Mouse (Mus musculus): ENCODE results near the gene Usf1. TPM values are rescaled to one million over a fixed set of nuclear protein-coding genes. Genes with fewer than 3 reads are reported as not detected.

Gene Usf1
- 106 TPM for polyA plus RNA-seq (2021)

- no peak for TF ChIP-seq CTCF (IDR thresholded peaks at IDR 0.05)
- DNase-seq (ENCODE audit: low read depth, low spot score) (peak; percentile 77), ATAC-seq (peak; percentile 79)
- ChIA-PET POLR2A (interaction anchor here (0.7 kb wide), 1 partner anchor 34 kb away, joined by 10 read pairs; no protein-coding TSS in a partner anchor), CTCF (interaction anchor here (1.0 to 1.4 kb wide), 3 partner anchors 31 to 116 kb away, joined by 3 to 4 read pairs (median 3); no protein-coding TSS in a partner anchor)
- H3K27me3 ChIP-seq: peaks cover 5% of the 10 kb centered on the region
- in situ Hi-C loops (cut with MboI; ENCODE audit: low pct_unique_long_range_greater_than_20kb): no loop called here
These were observed at the start of gene Usf1 for GRCm38 (mm10) chr1:171410947-171411484. Gene Usf1, plus strand, starts transcription at chr1:171411313.

- TF ChIP-seq CTCF (IDR thresholded peaks at IDR 0.05): no peak
- H3K27me3 ChIP-seq: no peaks in the 10 kb centered on the region
- POLR2A ChIA-PET: no interaction called here
- CTCF ChIA-PET: interaction anchor here (0.9 to 1.8 kb wide), 4 partner anchors 14 to 136 kb away, joined by 4 to 6 read pairs (median 4); no protein-coding TSS in a partner anchor
- in situ Hi-C loops (cut with MboI; ENCODE audit: low pct_unique_long_range_greater_than_20kb): no loop called here
- no peak for DNase-seq (ENCODE audit: low read depth, low spot score)
- no peak for ATAC-seq
These were observed 45.2 kb upstream of the Usf1 start for GRCm38 (mm10) chr1:171365934-171366333.

DNA sequence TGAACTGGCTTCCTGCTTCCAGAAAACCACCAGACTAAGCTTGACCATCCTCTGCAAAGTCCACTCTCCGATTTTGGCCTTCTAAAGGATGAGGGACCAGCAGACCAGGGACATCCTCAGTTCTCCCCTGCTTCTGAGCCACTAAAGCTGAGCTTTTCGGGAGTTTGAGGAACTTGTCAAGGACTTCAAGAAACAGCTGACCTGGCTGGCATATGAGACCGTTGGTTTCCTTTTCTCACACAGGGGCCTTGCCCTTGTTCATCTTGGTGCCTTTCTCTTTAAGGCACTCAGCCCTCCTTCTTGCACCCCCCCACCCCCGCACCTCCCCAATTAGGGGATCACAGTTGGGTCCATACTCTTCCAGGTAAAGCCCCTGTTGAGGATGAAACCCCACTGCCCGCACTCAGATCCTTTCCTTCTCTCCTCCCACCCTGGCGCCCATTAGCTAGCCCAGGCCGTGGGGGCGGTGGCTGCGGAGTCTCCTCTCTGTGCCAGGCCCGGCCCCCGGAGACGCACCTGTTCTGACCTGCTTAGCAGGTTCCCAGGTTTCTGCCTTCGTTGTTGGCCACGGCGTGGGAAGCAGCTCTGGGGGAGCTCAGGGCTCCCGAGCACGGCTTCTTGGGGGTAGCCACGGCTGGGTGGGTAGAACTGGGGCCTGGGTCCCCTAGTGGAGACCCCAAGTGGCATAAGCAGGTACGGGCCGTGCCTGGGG, 41.1 kb upstream of the Usf1 start, which contains the start of gene Nectin4:
Gene Nectin4, plus strand, starts transcription at position 255 of the 712 bp plus-strand sequence.
- in situ Hi-C loops (cut with MboI; ENCODE audit: low pct_unique_long_range_greater_than_20kb): no loop called here
- TF ChIP-seq CTCF (IDR thresholded peaks at IDR 0.05): no peak
- DNase-seq (ENCODE audit: low read depth, low spot score) (no peak), ATAC-seq (no peak)
- POLR2A ChIA-PET: no interaction called here
- H3K27me3 ChIP-seq: no peaks in the 10 kb centered on the region
- CTCF ChIA-PET: interaction anchor here (1.4 to 1.8 kb wide), 3 partner anchors 10 to 109 kb away, joined by 3 read pairs; no protein-coding TSS in a partner anchor

DNA sequence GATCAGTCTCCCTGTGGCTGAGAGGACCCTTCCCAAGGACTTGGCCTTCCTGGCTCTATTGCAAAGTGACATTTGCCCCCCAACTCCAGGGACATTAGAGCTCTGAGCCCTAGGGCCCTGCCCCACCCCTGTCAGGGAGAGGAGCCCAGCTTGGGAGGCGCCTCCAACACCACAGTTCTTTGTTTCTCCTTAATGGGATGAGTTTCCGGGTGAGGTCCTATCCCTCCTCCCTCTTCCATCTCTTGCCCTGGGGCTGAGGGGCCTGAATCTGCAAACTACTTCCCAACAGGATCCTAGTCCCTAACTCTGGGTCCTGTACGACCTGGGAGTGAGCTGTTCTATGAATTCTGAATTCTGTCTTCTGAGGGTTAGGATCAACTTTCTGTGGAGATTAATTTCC, 38.2 kb upstream of the Usf1 start:
- in situ Hi-C loops (cut with MboI; ENCODE audit: low pct_unique_long_range_greater_than_20kb): no loop called here
- ChIA-PET POLR2A (interaction anchor here (1.0 kb wide), 1 partner anchor 25 kb away, joined by 3 read pairs; no protein-coding TSS in a partner anchor), CTCF (interaction anchor here (0.5 to 0.6 kb wide), 2 partner anchors 106 to 107 kb away, joined by 3 to 4 read pairs; no protein-coding TSS in a partner anchor)
- no peak for ATAC-seq
- no peaks in the 10 kb centered on the region for H3K27me3 ChIP-seq
- TF ChIP-seq CTCF (IDR thresholded peaks at IDR 0.05): no peak
- no peak for DNase-seq (ENCODE audit: low read depth, low spot score)

DNA sequence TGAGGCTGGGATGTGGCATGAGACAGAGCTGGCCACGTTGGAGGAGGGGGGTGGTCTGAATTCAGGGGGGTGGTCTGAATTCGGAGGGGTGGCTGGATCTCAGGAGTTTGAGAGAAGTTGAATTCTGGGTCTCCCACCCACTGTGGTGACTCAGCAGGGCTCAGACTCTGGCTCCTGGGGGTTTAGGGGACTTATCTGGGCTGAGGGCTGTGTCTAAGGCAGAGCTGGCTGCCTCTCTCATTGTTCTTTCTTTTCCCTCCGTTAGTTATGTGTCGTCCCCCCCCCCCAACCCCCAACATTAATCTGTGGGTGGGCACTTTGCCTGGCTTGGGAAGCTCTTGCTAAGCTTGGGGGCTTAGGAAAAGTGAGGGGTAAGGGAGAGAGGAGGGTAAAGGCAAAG, 37.2 kb upstream of the Usf1 start:
- ATAC-seq: no peak
- CTCF ChIA-PET: no interaction called here
- in situ Hi-C loops (cut with MboI; ENCODE audit: low pct_unique_long_range_greater_than_20kb): no loop called here

GRCm38 (mm10) chr1:171375646-171376097, 35.4 kb upstream of the Usf1 start:
- CTCF ChIA-PET: interaction anchor here (0.9 kb wide), 1 partner anchor 35 kb away, joined by 3 read pairs; the partner anchor contains the start of gene Usf1
- in situ Hi-C loops (cut with MboI; ENCODE audit: low pct_unique_long_range_greater_than_20kb): no loop called here
- H3K27me3 ChIP-seq: peaks cover 4% of the 10 kb centered on the region
- TF ChIP-seq CTCF (IDR thresholded peaks at IDR 0.05): no peak
- ATAC-seq: peak; percentile 58
- POLR2A ChIA-PET: no interaction called here
- no peak for DNase-seq (ENCODE audit: low read depth, low spot score)

More for the DNA sequence above, 37.2 kb upstream of the Usf1 start:
- DNase-seq (ENCODE audit: low read depth, low spot score): no peak
- H3K27me3 ChIP-seq: no peaks in the 10 kb centered on the region
- POLR2A ChIA-PET: no interaction called here
- no peak for TF ChIP-seq CTCF (IDR thresholded peaks at IDR 0.05)

GRCm38 (mm10) chr1:171378298-171378697, 32.8 kb upstream of the Usf1 start:
- ChIA-PET POLR2A (no interaction called here), CTCF (no interaction called here)
- no peak for ATAC-seq
- no peak for DNase-seq (ENCODE audit: low read depth, low spot score)
- TF ChIP-seq CTCF (IDR thresholded peaks at IDR 0.05): no peak
- peaks cover 4% of the 10 kb centered on the region for H3K27me3 ChIP-seq
- in situ Hi-C loops (cut with MboI; ENCODE audit: low pct_unique_long_range_greater_than_20kb): no loop called here

DNA sequence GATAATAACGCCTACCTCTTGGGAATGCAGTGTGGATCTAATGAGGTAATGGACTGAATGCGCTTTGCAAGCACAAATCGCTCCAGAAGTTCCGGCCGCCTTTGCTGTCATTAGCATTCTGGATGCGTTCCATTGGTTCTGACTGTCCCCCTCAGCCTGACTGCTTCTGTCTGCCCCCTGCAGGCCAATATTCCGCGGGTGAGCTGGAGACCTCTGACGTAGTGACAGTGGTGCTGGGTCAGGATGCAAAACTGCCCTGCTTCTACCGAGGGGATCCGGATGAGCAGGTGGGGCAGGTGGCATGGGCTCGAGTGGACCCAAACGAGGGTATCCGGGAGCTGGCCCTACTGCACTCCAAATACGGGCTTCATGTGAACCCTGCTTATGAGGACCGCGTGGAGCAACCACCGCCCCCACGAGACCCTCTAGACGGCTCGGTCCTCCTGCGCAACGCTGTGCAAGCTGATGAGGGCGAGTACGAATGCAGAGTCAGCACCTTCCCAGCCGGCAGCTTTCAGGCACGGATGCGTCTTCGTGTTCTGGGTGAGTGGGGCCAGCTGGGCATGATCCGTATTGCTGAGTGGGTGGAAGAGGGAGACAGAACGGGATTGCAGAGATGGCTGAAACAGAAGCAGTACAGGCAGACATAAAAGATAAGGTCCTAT, 31.0 kb upstream of the Usf1 start:
- ATAC-seq (peak; percentile 70), DNase-seq (ENCODE audit: low read depth, low spot score) (no peak)
- peaks cover 4% of the 10 kb centered on the region for H3K27me3 ChIP-seq
- ChIA-PET CTCF (interaction anchor here (0.7 to 2.6 kb wide), 8 partner anchors 9 to 115 kb away, joined by 3 to 15 read pairs (median 4); partner anchors contain the start of genes Arhgap30 and Nectin4), POLR2A (no interaction called here)
- in situ Hi-C loops (cut with MboI; ENCODE audit: low pct_unique_long_range_greater_than_20kb): no loop called here
- TF ChIP-seq CTCF (IDR thresholded peaks at IDR 0.05): no peak

GRCm38 (mm10) chr1:171382096-171382620, 29.0 kb upstream of the Usf1 start:
- ATAC-seq (no peak), DNase-seq (ENCODE audit: low read depth, low spot score) (no peak)
- ChIA-PET CTCF (interaction anchor here (1.1 to 1.9 kb wide), 2 partner anchors 58 to 66 kb away, joined by 3 to 5 read pairs; no protein-coding TSS in a partner anchor), POLR2A (no interaction called here)
- in situ Hi-C loops (cut with MboI; ENCODE audit: low pct_unique_long_range_greater_than_20kb): no loop called here
- no peak for TF ChIP-seq CTCF (IDR thresholded peaks at IDR 0.05)
- peaks cover 4% of the 10 kb centered on the region for H3K27me3 ChIP-seq

- ATAC-seq (no peak), DNase-seq (ENCODE audit: low read depth, low spot score) (no peak)
- H3K27me3 ChIP-seq: peaks cover 4% of the 10 kb centered on the region
- POLR2A ChIA-PET: no interaction called here
- in situ Hi-C loops (cut with MboI; ENCODE audit: low pct_unique_long_range_greater_than_20kb): no loop called here
- CTCF ChIA-PET: interaction anchor here (1.4 kb wide), 1 partner anchor 24 kb away, joined by 3 read pairs; the partner anchor contains the start of gene Klhdc9
- TF ChIP-seq CTCF (IDR thresholded peaks at IDR 0.05): no peak
These were observed 26.8 kb upstream of the Usf1 start for GRCm38 (mm10) chr1:171384361-171384760.

All from Patski (cell line).